Mouse (Mus musculus) spleen, adult 2 months (tissue): ENCODE measurements around the gene Rerg.

Experiments used
- CTCF ChIP-seq: fragments of 200-500 bp; IDR thresholded peaks from 2 replicates; pipeline ENCODE4 v1.5.1; 2011; ENCODE audit warnings: mild to moderate bottlenecking, inconsistent platforms; ENCODE audit not compliant: insufficient read depth, insufficient read length, insufficient replicate concordance; ENCODE audit errors: extremely low read depth
- POLR2A ChIP-seq: fragments of 200-500 bp; IDR thresholded peaks from 2 replicates; pipeline ENCODE4 v1.6.1; 2011; ENCODE audit warnings: low read depth, low read length, inconsistent platforms

DNA sequence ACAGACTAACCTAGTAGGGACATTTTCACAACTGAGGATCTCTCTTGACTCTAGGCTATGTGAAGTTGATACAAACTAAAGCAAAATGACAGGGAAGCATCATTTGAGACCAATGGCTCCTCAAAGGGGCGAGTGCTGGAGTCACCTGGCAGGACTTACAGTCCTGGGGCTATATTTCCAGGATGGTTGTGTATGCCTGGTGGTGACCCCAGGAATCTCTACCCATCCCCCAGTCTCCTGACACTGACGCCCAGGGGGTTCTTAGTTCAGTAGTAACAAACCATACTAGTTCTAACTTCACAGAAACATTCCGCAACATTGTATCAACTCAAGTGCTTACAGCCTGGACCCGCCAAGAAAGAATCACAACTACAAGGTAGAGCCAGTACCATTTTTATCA is 32.4 kb upstream of the Rerg start:
- TF ChIP-seq CTCF (no peak), POLR2A (no peak)
